Mouse (Mus musculus): ENCODE measurements around the gene Pigh. TPM values are rescaled to one million over a fixed set of nuclear protein-coding genes. Genes with fewer than 3 reads are reported as not detected.

Pigh gene
- polyA plus RNA-seq (2016; fragmentation: Nextera tagmentation; extraction: Ambion mirVana), result 21.9 and 25.4 TPM in 2 replicates

GRCm38 (mm10) chr12:79089182-79089812, at the start of gene Pigh:
Gene Pigh (minus strand): TSS chr12:79089651.
- H3K4me1 ChIP-seq, result no peaks in the 10 kb centered on the region; the same call in 1 of the 2 replicates
- H3K4me3 ChIP-seq, result peak within 1 kb of the TSS; percentile 94
- H3K27ac ChIP-seq, result peak within 1 kb of the TSS; percentile 94
- peaks cover 14% of the 10 kb centered on the region; the same call in 1 of the 2 replicates for H3K36me3 ChIP-seq
- H3K27me3 ChIP-seq (ENCODE audit: insufficient read depth, poor library complexity, severe bottlenecking), result no peaks in the 10 kb centered on the region
- under 1% methylated on average over 53 of the region's 53 CpGs for WGBS
- DNase-seq (ENCODE audit: low spot score), result peak; percentile 96
- H3K9me3 ChIP-seq, result no peaks in the 10 kb centered on the region

DNA sequence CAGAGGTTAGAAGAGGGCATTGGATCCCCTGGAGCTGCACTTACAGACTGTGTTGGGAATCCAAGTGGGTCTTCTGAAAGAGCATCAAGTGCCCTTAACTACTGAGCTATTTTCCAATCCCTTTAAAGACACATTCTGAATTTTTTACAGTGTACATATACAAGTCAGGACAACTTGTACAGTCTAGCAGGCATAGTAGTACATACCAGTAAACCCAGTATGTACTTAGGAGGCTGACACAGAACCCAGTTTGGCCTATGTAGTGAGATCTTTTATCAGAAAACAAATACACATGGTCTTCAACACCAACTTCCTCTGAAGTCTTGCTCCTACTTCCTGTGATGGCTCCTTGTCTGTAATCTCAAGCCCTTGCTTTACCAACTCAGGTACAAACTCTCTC, 49.5 kb upstream of the Pigh start:
- Histone ChIP-seq H3K4me3 (no peak overlapping the region), H3K27ac (no peak overlapping the region), H3K4me1 (peaks cover 8% of the 10 kb centered on the region), H3K36me3 (no peaks in the 10 kb centered on the region), H3K27me3 (ENCODE audit: insufficient read depth, poor library complexity, severe bottlenecking) (peaks cover 11% of the 10 kb centered on the region; the same call in 1 of the 2 replicates), H3K9me3 (no peaks in the 10 kb centered on the region)
- no peak for DNase-seq (ENCODE audit: low spot score)

DNA sequence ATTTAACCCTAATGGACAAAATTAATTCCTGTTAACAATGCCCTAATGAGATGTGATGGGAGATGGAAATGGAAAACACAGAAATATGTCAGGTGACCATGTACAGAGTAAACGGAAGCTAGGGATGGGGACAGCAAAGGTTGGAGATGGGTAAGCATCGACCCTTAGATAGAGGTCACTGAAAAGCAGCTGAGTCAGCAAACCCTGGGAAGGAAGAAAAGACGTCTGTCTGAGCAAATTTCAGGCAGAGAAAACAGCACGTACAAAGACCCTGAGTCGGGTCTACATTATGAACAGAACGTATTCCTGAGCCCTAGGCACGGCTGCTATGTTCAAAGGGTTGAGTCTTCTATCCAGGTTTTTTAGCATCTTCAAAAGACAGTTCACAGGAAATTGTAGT, 47.5 kb upstream of the Pigh start:
- Histone ChIP-seq H3K27ac (no peak overlapping the region), H3K4me1 (peaks cover 8% of the 10 kb centered on the region), H3K9me3 (no peaks in the 10 kb centered on the region), H3K4me3 (no peak overlapping the region), H3K36me3 (no peaks in the 10 kb centered on the region), H3K27me3 (ENCODE audit: insufficient read depth, poor library complexity, severe bottlenecking) (peaks cover 31% of the 10 kb centered on the region)
- WGBS, result 74% methylated on average over 7 of the region's 7 CpGs
- no peak for DNase-seq (ENCODE audit: low spot score)

DNA sequence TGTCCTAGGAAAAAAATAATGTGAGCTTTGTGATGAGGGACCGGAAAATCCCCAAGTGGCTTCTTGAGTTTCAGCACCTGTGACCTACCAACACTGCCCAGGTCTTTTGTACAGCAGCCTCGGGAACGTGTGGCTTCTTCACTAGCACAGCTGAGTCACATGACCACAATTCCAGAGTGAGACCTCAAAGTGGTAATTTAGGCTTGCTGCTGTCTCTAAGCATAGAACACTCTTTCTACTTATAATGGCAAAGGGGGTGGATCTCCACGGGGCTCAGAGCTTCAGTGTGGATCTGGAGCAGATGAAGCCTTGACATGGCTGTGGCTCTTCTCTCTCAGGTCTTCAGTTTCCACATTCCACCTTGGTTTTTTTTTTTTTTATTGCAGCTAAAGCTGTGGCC, 45.7 kb upstream of the Pigh start:
- WGBS, result 41% methylated on average over 4 of the region's 4 CpGs
- Histone ChIP-seq H3K27me3 (ENCODE audit: insufficient read depth, poor library complexity, severe bottlenecking) (peaks cover 49% of the 10 kb centered on the region), H3K9me3 (no peaks in the 10 kb centered on the region), H3K4me3 (no peak overlapping the region), H3K36me3 (no peaks in the 10 kb centered on the region), H3K4me1 (peaks cover 23% of the 10 kb centered on the region), H3K27ac (no peak overlapping the region)
- DNase-seq (ENCODE audit: low spot score), result no peak

DNA sequence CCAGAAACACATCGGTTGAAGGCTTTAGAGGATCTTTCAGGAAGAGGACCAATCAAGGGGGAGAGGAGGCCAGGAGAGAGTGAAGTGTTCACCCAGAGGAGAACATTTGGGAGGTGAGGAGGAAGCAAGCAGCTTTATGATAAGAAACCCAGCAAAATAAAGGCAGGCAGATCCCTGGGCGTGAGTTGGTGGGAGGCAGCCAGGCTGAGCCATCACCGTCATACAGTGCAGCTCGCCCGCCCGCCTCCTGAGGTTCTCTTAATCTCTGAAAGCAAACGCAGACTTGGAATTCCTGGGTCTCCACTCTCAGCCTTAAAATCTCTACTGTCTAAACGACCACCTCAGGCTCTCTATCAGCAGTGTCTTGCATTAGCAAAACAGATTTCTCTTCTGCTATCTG, 45.2 kb upstream of the Pigh start:
- no peaks in the 10 kb centered on the region for H3K9me3 ChIP-seq
- H3K27me3 ChIP-seq (ENCODE audit: insufficient read depth, poor library complexity, severe bottlenecking), result peaks cover 53% of the 10 kb centered on the region
- no peak overlapping the region for H3K4me3 ChIP-seq
- no peak overlapping the region for H3K27ac ChIP-seq
- peaks cover 23% of the 10 kb centered on the region for H3K4me1 ChIP-seq
- 22% methylated on average over 8 of the region's 8 CpGs for WGBS
- H3K36me3 ChIP-seq, result no peaks in the 10 kb centered on the region
- no peak for DNase-seq (ENCODE audit: low spot score)

DNA sequence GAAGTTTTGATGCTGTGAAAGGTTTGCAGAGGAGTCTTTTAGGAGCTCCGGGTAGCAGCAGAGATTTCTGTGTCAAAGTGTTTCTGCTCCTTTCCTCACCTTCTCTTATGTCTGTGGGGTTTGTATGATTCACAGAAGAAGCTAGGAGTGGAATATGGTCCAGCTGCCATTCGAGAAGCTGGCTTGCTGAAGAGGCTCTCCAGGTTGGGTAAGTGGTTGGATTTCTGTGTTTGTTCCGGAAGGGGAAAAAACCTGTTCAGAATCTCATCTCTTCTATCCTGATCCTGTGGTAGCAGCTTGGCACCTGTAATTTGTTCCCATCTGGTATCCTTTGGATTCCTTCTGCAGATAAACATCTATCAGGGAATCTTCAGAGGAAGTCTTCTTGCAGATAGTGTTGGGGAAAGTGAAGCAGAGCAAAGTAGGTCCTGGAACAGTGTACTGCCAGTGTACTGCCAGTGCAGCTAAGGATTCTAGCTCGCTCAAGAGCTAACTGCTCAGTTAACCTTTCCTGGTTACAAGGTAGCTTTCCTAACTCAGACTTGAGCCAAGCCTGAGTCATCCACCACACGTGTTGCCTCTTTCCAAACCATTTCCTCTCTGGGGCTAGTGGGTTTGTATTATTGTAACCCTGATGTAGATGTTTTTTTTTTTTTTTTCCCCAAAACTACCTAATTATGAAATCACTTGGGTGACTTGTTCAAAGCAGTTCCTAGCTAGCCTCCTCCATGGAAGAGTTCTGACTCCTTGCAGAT, 42.4 kb upstream of the Pigh start:
- 28% methylated on average over 5 of the region's 5 CpGs for WGBS
- Histone ChIP-seq H3K27ac (no peak overlapping the region), H3K4me3 (peak overlapping the region; percentile 61), H3K27me3 (ENCODE audit: insufficient read depth, poor library complexity, severe bottlenecking) (peaks cover 56% of the 10 kb centered on the region), H3K9me3 (no peaks in the 10 kb centered on the region), H3K4me1 (peaks cover 23% of the 10 kb centered on the region), H3K36me3 (no peaks in the 10 kb centered on the region)
- DNase-seq (ENCODE audit: low spot score), result no peak

DNA sequence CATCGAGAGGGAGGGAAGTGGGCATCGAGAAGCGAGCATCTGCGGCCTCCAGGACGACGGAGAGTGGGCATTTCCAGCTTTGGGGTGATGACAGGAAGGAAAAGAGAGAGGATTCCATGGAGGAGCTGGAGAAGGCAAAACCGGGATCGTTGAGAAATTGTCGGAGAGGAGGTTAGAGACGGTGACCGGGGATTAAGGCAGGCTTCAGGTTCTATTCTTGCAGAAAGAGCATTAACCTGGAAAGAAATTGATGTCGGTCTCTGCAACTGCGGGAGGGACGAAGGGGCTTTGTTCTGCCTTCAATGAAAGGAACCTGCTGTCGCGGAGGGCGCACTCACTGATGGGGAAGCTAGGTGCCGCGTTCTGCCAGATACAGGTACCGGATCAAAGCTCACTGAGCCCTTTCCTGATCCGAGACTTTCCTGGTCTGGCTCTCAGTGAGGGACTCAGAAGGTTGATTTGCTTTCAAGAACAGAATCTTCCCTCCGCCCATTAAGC, 41.8 kb upstream of the Pigh start:
- no peak for DNase-seq (ENCODE audit: low spot score)
- WGBS, result 2% methylated on average over 22 of the region's 22 CpGs
- Histone ChIP-seq H3K9me3 (no peaks in the 10 kb centered on the region), H3K4me1 (peaks cover 23% of the 10 kb centered on the region), H3K36me3 (no peaks in the 10 kb centered on the region), H3K27ac (no peak overlapping the region), H3K27me3 (ENCODE audit: insufficient read depth, poor library complexity, severe bottlenecking) (peaks cover 56% of the 10 kb centered on the region), H3K4me3 (peak overlapping the region; percentile 61)

GRCm38 (mm10) chr12:79130299-79131177, 41.1 kb upstream of the Pigh start, which contains the start of gene Arg2:
Gene Arg2 (plus strand): TSS chr12:79130777.
- Histone ChIP-seq H3K4me3 (peak within 1 kb of the TSS; percentile 61), H3K9me3 (no peaks in the 10 kb centered on the region), H3K36me3 (no peaks in the 10 kb centered on the region), H3K27ac (no peak within 1 kb of the TSS), H3K4me1 (peaks cover 23% of the 10 kb centered on the region), H3K27me3 (ENCODE audit: insufficient read depth, poor library complexity, severe bottlenecking) (peaks cover 56% of the 10 kb centered on the region)
- peak; percentile 88 for DNase-seq (ENCODE audit: low spot score)
- WGBS, result under 1% methylated on average over 47 of the region's 47 CpGs

- WGBS, result 34% methylated on average over 3 of the region's 3 CpGs
- DNase-seq (ENCODE audit: low spot score), result no peak
- H3K9me3 ChIP-seq, result no peaks in the 10 kb centered on the region
- no peaks in the 10 kb centered on the region for H3K4me1 ChIP-seq
- no peak overlapping the region for H3K4me3 ChIP-seq
- H3K36me3 ChIP-seq, result no peaks in the 10 kb centered on the region
- H3K27ac ChIP-seq, result no peak overlapping the region
- H3K27me3 ChIP-seq (ENCODE audit: insufficient read depth, poor library complexity, severe bottlenecking), result no peaks in the 10 kb centered on the region
These were observed 33.4 kb upstream of the Pigh start for GRCm38 (mm10) chr12:79122820-79123219.

DNA sequence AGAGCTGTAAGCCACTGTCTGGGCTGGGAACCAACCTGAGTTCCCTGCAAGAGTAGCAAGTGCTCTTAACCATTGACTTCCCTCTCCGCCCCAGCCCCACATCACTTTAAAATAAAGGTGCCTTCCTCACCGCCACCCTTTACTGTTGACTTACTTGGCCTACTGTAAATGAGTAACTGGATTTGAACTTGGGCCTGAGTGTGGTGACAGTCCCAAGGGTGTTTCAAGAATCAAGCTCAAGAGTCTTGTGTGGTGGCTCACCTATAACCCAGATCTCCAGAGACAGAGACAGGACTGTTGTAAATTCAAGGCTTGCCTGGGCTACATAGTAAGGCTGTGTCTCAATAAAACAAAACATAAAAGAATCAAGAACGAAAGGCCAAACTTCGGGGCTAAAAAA, 29.5 kb upstream of the Pigh start:
- H3K4me1 ChIP-seq, result no peaks in the 10 kb centered on the region
- 83% methylated on average over 4 of the region's 4 CpGs for WGBS
- no peak overlapping the region for H3K4me3 ChIP-seq
- H3K27me3 ChIP-seq (ENCODE audit: insufficient read depth, poor library complexity, severe bottlenecking), result no peaks in the 10 kb centered on the region
- no peak for DNase-seq (ENCODE audit: low spot score)
- H3K9me3 ChIP-seq, result no peaks in the 10 kb centered on the region
- no peak overlapping the region for H3K27ac ChIP-seq
- no peaks in the 10 kb centered on the region for H3K36me3 ChIP-seq

DNA sequence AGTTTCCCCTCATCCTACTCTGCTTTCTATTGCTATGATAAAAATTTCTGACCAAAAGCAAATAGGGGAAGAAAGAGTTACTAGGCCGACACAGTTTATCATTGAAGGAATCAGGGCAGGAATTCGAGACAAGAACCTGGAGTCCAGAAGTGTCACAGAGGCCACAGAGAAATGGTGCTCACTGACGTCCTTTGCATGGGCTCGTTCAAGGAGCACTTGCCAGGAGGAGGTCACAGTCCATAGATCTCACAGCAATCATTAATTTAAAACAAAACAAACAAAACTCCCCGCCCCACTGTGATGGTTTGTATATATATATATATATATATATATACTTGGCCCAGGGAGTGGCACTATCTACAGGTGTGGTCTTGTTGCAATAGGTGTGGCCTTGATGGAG, 15.9 kb upstream of the Pigh start:
- H3K27ac ChIP-seq, result no peak overlapping the region
- H3K9me3 ChIP-seq, result no peaks in the 10 kb centered on the region
- peaks cover 16% of the 10 kb centered on the region; the same call in 1 of the 2 replicates for H3K4me1 ChIP-seq
- H3K36me3 ChIP-seq, result no peaks in the 10 kb centered on the region
- H3K27me3 ChIP-seq (ENCODE audit: insufficient read depth, poor library complexity, severe bottlenecking), result no peaks in the 10 kb centered on the region
- WGBS, result 74% methylated on average over 5 of the region's 5 CpGs
- no peak overlapping the region for H3K4me3 ChIP-seq
- DNase-seq (ENCODE audit: low spot score), result no peak

DNA sequence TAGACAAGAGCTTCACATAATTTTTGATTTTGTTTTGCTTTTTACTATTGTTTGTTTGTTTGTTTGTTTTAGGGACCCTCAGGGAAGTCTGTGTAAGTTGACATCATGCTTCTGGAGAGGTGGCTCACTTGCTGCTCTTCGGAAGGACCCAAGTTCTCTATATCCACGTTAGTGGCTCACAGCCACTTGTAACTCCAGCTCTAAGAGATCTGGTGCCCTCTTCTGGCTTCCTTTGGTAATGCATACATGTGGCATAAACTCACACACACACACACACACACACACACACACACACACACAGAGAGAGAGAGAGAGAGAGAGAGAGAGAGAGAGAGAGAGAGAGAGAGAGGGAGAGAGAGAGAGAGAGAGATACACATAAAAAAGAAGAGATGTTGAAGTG, 15.1 kb upstream of the Pigh start:
- WGBS, result 63% methylated on average over 2 of the region's 2 CpGs
- no peaks in the 10 kb centered on the region for H3K36me3 ChIP-seq
- H3K4me3 ChIP-seq, result no peak overlapping the region
- no peak overlapping the region for H3K27ac ChIP-seq
- H3K4me1 ChIP-seq, result peaks cover 16% of the 10 kb centered on the region; the same call in 1 of the 2 replicates
- no peak for DNase-seq (ENCODE audit: low spot score)
- H3K27me3 ChIP-seq (ENCODE audit: insufficient read depth, poor library complexity, severe bottlenecking), result no peaks in the 10 kb centered on the region
- H3K9me3 ChIP-seq, result no peaks in the 10 kb centered on the region
